In genomic region chr1:184254951-184255350, GRCm38 (mm10) we compare ENCODE assay signal across 24 mouse cellular contexts.
A peak's percentile ranks its signal among the peaks of the same experiment; 100 is the strongest.
DNase-seq lines count a peak whose midpoint lies in the region; ATAC-seq and TF ChIP-seq lines count a peak whose summit lies in the region.
"Had no signal": no experiment of that assay in that cellular context is flagged by ENCODE, and none has a peak within 500 bp of the region (broad histone marks: within the 10 kb centered on the region; RNA-seq: fewer than 3 reads in every experiment).

No protein-coding gene starts in this region.

- 0 out of 2 replicates have a peak, but pooled peaks cover 4% of the 10 kb centered on the region for H3K27me3 ChIP-seq in embryonic facial prominence, embryonic 14.5 days (replicated peaks; ENCODE audit: control insufficient read depth, insufficient read depth, low read length)
- H3K27me3 ChIP-seq in embryonic facial prominence, embryonic 10.5 days (replicated peaks; ENCODE audit: low read depth, poor library complexity, severe bottlenecking): no peaks in the 10 kb centered on the region
- no peaks in the 10 kb centered on the region for H3K27me3 ChIP-seq in intestine, embryonic 16.5 days (replicated peaks; ENCODE audit: control insufficient read depth, insufficient read depth, low read length)
- no peaks in the 10 kb centered on the region for H3K27me3 ChIP-seq in intestine, embryonic 15.5 days (replicated peaks)
- no peaks in the 10 kb centered on the region for H3K27me3 ChIP-seq in lung, embryonic 14.5 days (ENCODE audit: insufficient read depth, low read length)
- H3K27me3 ChIP-seq: CH12.LX; forebrain, embryonic 13.5 days; forebrain, embryonic 15.5 days; Patski had no signal

- 62% methylated on average over 4 of the region's 4 CpGs for WGBS in embryonic facial prominence, embryonic 14.5 days
- 88% methylated on average over 4 of the region's 4 CpGs for WGBS in embryonic facial prominence, embryonic 10.5 days
- WGBS in intestine, embryonic 16.5 days: 51% methylated on average over 4 of the region's 4 CpGs
- WGBS in intestine, embryonic 15.5 days: 46% methylated on average over 4 of the region's 4 CpGs
- WGBS in lung, embryonic 14.5 days: 29% methylated on average over 4 of the region's 4 CpGs

- H3K36me3 ChIP-seq in embryonic facial prominence, embryonic 14.5 days (ENCODE audit: control insufficient read depth, insufficient read depth, low read length): no peaks in the 10 kb centered on the region
- H3K36me3 ChIP-seq in embryonic facial prominence, embryonic 10.5 days (replicated peaks): no peaks in the 10 kb centered on the region
- no peaks in the 10 kb centered on the region for H3K36me3 ChIP-seq in intestine, embryonic 16.5 days (ENCODE audit: control insufficient read depth, insufficient read depth, low read length)
- no peaks in the 10 kb centered on the region for H3K36me3 ChIP-seq in intestine, embryonic 15.5 days
- H3K36me3 ChIP-seq in lung, embryonic 14.5 days (ENCODE audit: insufficient read depth): no peaks in the 10 kb centered on the region
- H3K36me3 ChIP-seq: embryonic facial prominence, embryonic 13.5 days; forebrain, embryonic 15.5 days; G1E had no signal

- ATAC-seq in embryonic facial prominence, embryonic 14.5 days (ENCODE audit: low read depth): no peak
- ATAC-seq in intestine, embryonic 16.5 days: 0 out of 2 replicates have a peak, but pooled peaks have one; percentile 31
- no peak for ATAC-seq in intestine, embryonic 15.5 days
- ATAC-seq in lung, embryonic 14.5 days (ENCODE audit: insufficient read depth): no peak
- ATAC-seq: activated CD4-positive, CD25-positive, alpha-beta regulatory T cell, adult 4 months; CD4-positive, CD25-positive, alpha-beta regulatory T cell, adult 4 months; forebrain, embryonic 13.5 days; forebrain, embryonic 15.5 days; forebrain, postnatal 0 days; Patski had no signal

- no peak overlapping the region for H3K9ac ChIP-seq in embryonic facial prominence, embryonic 14.5 days (ENCODE audit: low read depth, low read length)
- H3K9ac ChIP-seq in intestine, embryonic 16.5 days (ENCODE audit: low read depth, low read length): no peak overlapping the region
- no peak overlapping the region for H3K9ac ChIP-seq in intestine, embryonic 15.5 days
- H3K9ac ChIP-seq in lung, embryonic 14.5 days: no peak overlapping the region
- H3K9ac ChIP-seq: embryonic facial prominence, embryonic 13.5 days; forebrain, embryonic 13.5 days; forebrain, embryonic 15.5 days; forebrain, postnatal 0 days had no signal

- H3K4me2 ChIP-seq in embryonic facial prominence, embryonic 14.5 days (ENCODE audit: low read depth, low read length): no peak overlapping the region
- H3K4me2 ChIP-seq in intestine, embryonic 16.5 days (ENCODE audit: low read depth, low read length): no peak overlapping the region
- H3K4me2 ChIP-seq in intestine, embryonic 15.5 days (replicated peaks): no peak overlapping the region
- H3K4me2 ChIP-seq in lung, embryonic 14.5 days: no peak overlapping the region
- H3K4me2 ChIP-seq: embryonic facial prominence, embryonic 13.5 days; forebrain, embryonic 13.5 days; forebrain, embryonic 15.5 days had no signal

- TF ChIP-seq CTCF in lung, embryonic 14.5 days (IDR thresholded peaks at IDR 0.05; ENCODE audit: low read depth): no peak

- no peaks in the 10 kb centered on the region for H3K9me3 ChIP-seq in embryonic facial prominence, embryonic 14.5 days (ENCODE audit: control insufficient read depth, low read length)
- H3K9me3 ChIP-seq in embryonic facial prominence, embryonic 10.5 days: no peaks in the 10 kb centered on the region
- no peaks in the 10 kb centered on the region for H3K9me3 ChIP-seq in intestine, embryonic 16.5 days (ENCODE audit: control insufficient read depth, low read length)
- H3K9me3 ChIP-seq in intestine, embryonic 15.5 days: no peaks in the 10 kb centered on the region
- no peaks in the 10 kb centered on the region for H3K9me3 ChIP-seq in lung, embryonic 14.5 days (ENCODE audit: low read depth, low read length)
- H3K9me3 ChIP-seq: embryonic facial prominence, embryonic 13.5 days; forebrain, embryonic 13.5 days; forebrain, embryonic 15.5 days had no signal

- H3K27ac ChIP-seq in embryonic facial prominence, embryonic 14.5 days (replicated peaks; ENCODE audit: low read depth, low read length): no peak overlapping the region
- H3K27ac ChIP-seq in embryonic facial prominence, embryonic 10.5 days (replicated peaks): no peak overlapping the region
- no peak overlapping the region for H3K27ac ChIP-seq in intestine, embryonic 16.5 days (ENCODE audit: low read length)
- no peak overlapping the region for H3K27ac ChIP-seq in intestine, embryonic 15.5 days
- no peak overlapping the region for H3K27ac ChIP-seq in lung, embryonic 14.5 days (ENCODE audit: low read depth)
- H3K27ac ChIP-seq: embryonic facial prominence, embryonic 13.5 days; forebrain, embryonic 13.5 days; forebrain, embryonic 15.5 days had no signal

- H3K4me3 ChIP-seq in embryonic facial prominence, embryonic 14.5 days (ENCODE audit: low read depth, low read length): no peak overlapping the region
- H3K4me3 ChIP-seq in embryonic facial prominence, embryonic 10.5 days: no peak overlapping the region
- no peak overlapping the region for H3K4me3 ChIP-seq in intestine, embryonic 16.5 days (ENCODE audit: low read length)
- H3K4me3 ChIP-seq in intestine, embryonic 15.5 days (replicated peaks): no peak overlapping the region
- H3K4me3 ChIP-seq in lung, embryonic 14.5 days (ENCODE audit: low read depth, low read length): no peak overlapping the region
- H3K4me3 ChIP-seq: embryonic facial prominence, embryonic 13.5 days; forebrain, embryonic 13.5 days; forebrain, embryonic 15.5 days had no signal

- H3K4me1 ChIP-seq in embryonic facial prominence, embryonic 14.5 days (ENCODE audit: control insufficient read depth, insufficient read depth, low read length): no peaks in the 10 kb centered on the region
- no peaks in the 10 kb centered on the region for H3K4me1 ChIP-seq in embryonic facial prominence, embryonic 10.5 days
- H3K4me1 ChIP-seq in intestine, embryonic 16.5 days (ENCODE audit: control insufficient read depth, insufficient read depth, low read length): no peaks in the 10 kb centered on the region
- no peaks in the 10 kb centered on the region for H3K4me1 ChIP-seq in intestine, embryonic 15.5 days (replicated peaks)
- H3K4me1 ChIP-seq in lung, embryonic 14.5 days (ENCODE audit: insufficient read depth): no peaks in the 10 kb centered on the region
- H3K4me1 ChIP-seq: embryonic facial prominence, embryonic 13.5 days; forebrain, embryonic 13.5 days; forebrain, embryonic 15.5 days had no signal

- DNase-seq in embryonic facial prominence, embryonic 14.5 days (ENCODE audit: low spot score): peak; percentile 73
- no peak for DNase-seq in embryonic facial prominence, embryonic 10.5 days (ENCODE audit: low spot score)
- peak; percentile 49 for DNase-seq in lung, embryonic 14.5 days
- no peak for DNase-seq in lung, postnatal 4 days
- DNase-seq: adrenal gland, adult 8-10 months; adrenal gland, postnatal 14 days; adrenal gland, postnatal 36 days; B cell, adult 2 months; cerebellum, adult 11-12 months; cerebellum, adult 2 months; cerebellum, adult 9-10 months; cerebellum, postnatal 10 days; cerebellum, postnatal 25 days; forebrain, postnatal 0 days had no signal

Comparison
In these comparisons a context has a peak if more than half of its experiments do, and no peak if none do; other contexts are left out.
1. DNase-seq: peak in embryonic facial prominence, embryonic 14.5 days (single experiment) and lung, embryonic 14.5 days (single experiment); none in embryonic facial prominence, embryonic 10.5 days (single experiment) and lung, postnatal 4 days (0 of 2).